Mouse (Mus musculus) cerebellum, postnatal 10 days (tissue): ENCODE results near the gene Nbea.

Source experiments
- DNase-seq, 2 experiments: peaks; one replicate each; pipeline ENCODE4 v3.0.0; 2021; ENCODE audit warnings: mixed read lengths in 2 of 2

Nbea gene

GRCm38 (mm10) chr3:55659558-55660215, 523.8 kb downstream of the Nbea start:
- no peak for DNase-seq

GRCm38 (mm10) chr3:55652321-55652720, 531.2 kb downstream of the Nbea start:
- DNase-seq = peak in 1 of 2 experiments; percentile 32

GRCm38 (mm10) chr3:55651877-55652276, 531.6 kb downstream of the Nbea start:
- DNase-seq = no peak

- DNase-seq = peak; percentile 76 to 77
These were observed 534.0 kb downstream of the Nbea start for GRCm38 (mm10) chr3:55649541-55649940.

- peak; percentile 47 to 62 for DNase-seq
These were observed 535.2 kb downstream of the Nbea start for GRCm38 (mm10) chr3:55648299-55648698.

- peak; percentile 42 to 57 for DNase-seq
These were observed 536.3 kb downstream of the Nbea start for GRCm38 (mm10) chr3:55647176-55647575.

DNA sequence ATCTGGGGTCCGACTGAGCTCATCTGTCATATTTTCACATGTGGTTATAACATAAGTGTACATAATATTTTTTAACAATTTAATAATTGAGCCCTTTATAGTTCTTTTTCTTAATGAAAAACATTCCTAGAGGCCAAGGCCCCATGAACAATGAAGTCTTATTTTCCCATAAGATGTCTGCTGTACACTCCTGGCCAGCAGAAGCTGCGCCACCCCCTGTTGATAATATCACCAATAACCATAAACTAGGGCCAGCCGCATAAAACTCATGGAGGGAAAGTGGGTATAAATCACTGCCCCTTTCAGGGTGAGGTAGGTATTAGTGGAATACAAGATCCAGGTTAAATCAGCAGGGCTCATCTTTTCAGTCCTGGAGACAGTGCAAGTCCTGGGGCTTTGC, 537.1 kb downstream of the Nbea start:
- DNase-seq = no peak

- DNase-seq = peak; percentile 79 to 83
These were observed 539.4 kb downstream of the Nbea start for GRCm38 (mm10) chr3:55644035-55644618.

DNA sequence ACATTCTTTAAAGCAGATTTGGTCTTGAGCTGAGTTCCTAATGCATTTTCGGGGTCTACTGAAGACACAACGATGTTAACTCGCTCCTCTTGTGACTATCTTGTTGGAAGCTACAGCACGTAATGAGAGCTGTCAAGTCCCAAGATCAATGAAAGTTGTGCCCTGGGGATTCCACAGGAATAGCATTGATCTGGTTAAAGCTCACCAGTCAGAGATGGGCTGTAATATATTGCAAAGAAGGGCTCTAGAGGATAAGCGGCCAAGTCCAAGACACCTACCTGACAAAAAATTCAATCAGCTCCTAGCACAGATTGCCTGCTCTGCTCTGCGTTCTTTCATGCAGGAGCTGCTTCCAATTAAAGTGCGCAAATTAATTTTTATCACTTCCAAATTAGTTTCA, 545.8 kb downstream of the Nbea start:
- no peak for DNase-seq

DNA sequence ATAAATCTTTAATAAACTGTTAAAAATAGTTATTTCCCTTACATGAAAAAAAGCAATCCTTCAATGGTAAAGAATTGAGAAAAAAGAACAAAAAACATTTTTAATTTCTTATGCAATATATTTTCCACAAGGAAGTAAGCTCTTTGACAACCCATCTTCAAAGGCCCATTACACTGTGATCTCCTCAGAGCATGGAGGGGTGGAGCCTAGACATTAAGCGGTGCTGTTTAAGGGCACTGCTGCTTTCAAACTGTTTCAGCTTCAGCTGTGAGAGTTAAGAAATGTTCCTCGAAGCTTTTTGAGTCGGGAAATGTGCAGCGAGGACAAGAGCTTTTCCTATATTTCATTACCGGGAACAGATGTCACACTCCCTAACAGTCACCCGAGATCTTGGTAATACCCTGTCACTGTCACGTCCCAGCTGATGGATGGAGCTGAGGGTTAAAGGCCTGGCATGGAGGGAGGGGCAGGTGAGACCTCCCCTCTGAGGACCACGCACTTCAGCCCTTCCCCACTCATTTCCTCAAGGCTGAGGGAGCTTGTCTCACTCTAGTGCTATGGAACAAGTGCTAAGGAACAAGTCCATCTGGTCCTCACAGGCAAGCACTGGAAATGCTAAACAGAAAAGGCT, 547.8 kb downstream of the Nbea start:
- no peak for DNase-seq

DNA sequence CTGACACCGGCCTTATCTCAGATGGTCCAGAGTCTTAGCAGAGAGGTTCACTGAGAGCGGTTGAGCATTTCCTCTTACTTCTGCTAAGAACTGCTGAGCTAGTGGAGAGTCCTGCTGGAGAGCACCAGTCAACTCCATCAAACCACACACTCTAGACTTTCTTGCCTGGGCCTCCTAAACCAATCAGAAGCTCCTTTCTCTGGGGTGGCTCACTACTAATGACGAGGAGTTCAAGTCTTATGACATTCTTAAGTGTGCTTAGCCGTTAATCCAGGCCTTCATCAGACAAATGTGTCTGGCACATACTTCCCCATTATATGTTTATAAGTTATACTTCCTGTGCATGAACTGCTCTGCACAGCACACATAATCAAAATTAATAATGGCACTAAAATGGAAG, 556.4 kb downstream of the Nbea start:
- no peak for DNase-seq

- DNase-seq = peak; percentile 42 to 44
These were observed 561.5 kb downstream of the Nbea start for GRCm38 (mm10) chr3:55621958-55622357.

DNA sequence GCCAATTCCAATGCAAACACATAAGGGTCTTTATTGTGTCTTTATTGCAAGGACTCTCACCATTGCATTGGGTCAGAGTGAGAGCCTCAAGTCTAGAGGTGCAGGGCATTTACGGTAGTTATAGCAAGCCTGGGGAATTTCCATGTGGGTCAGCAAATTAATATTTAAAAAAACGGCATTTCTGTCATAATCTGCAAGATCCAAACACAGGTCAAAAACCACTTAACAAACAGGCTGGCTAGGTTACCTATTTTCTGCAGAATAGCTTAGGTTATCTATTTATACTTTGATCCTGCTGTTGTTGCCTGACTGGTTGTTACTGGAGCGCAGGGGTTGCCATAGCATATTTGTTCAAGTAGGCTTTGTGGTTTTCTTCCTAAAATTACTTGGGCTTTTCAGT, 565.1 kb downstream of the Nbea start:
- DNase-seq = no peak

DNA sequence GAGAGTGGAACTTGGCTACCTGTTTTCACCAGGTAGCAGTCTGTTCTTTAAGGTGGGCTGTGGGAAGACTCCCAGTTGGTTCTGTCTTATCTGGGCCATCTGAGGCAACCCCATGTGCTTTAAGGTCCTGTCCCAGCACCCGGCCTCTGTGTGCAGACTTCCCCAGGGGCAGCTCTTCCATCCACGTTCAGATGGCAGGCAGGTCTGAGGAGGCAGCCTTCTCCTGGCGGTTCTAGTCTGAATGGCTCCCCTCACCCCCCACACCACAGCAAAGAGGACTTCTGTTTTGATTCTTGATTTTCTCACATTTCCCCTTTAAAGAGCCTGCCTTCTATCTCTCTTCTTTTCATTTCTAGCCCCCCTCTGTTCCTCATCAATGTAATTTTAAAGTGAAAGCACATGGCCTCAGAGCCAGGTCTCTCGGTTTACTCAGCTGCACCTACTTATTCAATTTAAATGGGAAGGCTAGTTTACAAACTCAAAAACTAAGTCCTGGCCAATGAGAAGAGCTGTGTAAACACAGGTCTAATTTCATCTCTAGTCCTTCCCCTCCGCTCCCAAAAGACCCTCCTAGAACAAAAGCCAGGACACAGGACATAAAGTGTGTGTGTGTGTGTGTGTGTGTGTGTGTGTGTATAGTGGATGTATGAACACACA, 570.9 kb downstream of the Nbea start:
- no peak for DNase-seq

DNA sequence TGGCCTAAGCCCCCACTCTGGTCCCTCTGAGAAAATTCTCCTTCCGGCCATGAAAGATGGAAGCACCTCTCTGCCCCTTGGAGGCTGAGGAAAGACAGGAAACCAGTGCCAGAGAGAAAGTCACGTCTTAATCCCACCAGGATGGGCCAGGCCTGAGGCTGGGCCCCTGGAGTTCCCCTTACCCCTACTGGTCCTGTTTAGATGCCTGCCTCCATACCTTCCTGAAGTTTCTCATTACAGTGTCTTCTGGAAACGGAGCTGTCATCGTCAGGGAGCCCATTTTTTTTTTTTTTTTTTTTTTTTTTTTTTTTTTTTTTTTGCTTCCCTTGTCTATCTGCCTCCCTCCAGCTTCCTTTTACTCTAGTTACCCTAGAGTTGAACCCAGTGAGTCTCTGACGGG, 571.5 kb downstream of the Nbea start:
- DNase-seq = no peak

GRCm38 (mm10) chr3:55610191-55610590, 573.3 kb downstream of the Nbea start:
- no peak for DNase-seq

- DNase-seq = peak; percentile 62 to 64
These were observed 583.2 kb downstream of the Nbea start for GRCm38 (mm10) chr3:55600286-55600685.

DNA sequence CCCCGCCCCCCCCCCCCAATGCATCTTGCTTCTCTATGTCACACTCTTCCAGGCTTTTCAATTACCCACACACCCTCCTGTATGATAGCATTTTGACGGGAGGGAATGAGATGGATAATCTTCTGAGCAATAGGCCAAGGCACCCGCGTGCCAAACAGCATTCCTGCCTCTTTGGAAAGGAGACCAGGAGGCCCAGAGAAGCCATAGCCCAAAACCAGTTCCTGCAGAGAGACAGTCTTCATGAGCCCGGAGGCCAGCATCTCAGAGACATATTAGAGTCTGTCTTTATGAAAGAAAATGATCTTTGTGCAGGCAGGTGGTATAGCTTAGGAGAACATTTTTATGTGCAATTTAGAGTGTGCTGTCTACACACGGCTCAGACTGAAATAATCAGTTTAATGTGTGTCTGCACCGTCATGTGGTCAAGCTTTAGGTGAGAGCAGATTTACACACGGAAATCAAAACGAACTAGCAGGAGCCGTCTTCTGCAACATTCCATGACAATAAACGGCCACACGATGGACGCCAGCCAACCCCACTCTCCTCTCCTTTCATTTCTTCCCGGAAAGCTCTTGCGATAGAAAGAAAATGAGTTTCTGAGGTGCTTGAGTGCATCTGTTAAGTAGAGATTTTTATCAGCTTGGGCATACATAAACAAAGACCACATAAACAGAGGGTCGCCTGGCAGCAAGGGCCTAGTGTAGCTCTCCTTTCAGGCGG, 584.0 kb downstream of the Nbea start:
- DNase-seq = peak; percentile 41 to 42

DNA sequence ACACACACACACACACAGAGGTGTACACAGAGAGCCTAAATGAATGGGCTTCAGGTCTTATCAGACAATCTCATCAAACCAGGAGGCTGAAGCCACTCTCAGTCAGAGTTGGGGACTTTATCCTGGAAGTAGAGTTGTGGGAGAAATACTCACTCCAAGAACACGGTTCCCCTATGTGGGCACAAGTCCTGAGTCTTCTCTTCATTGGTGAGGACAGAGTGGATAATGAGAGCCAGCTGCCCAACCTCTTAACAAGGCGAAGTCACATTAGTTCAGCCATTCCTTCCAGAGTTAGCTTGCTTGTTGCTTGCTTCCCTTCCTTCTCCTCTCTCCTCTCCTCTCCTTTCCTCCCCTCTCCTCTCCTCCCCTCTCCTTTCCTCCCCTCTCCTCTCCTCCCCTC, 584.8 kb downstream of the Nbea start:
- DNase-seq = no peak

GRCm38 (mm10) chr3:55593312-55593711, 590.2 kb downstream of the Nbea start:
- no peak for DNase-seq

- no peak for DNase-seq
These were observed 592.8 kb downstream of the Nbea start for GRCm38 (mm10) chr3:55590727-55591126.

GRCm38 (mm10) chr3:55590291-55590690, 593.2 kb downstream of the Nbea start:
- peak in 1 of 2 experiments; percentile 43 for DNase-seq

- peak; percentile 55 to 65 for DNase-seq
These were observed 594.0 kb downstream of the Nbea start for GRCm38 (mm10) chr3:55589402-55589944.
